Mouse (Mus musculus) C2C12 (cell line): ENCODE data around the gene Tnfaip8l2. TPM values are rescaled to one million over a fixed set of nuclear protein-coding genes. Genes with fewer than 3 reads are reported as not detected.

ENCODE experiments used
- H3K27me3 ChIP-seq: one replicate; pipeline ENCODE4 v1.6.1; 2011; ENCODE audit not compliant: control insufficient read depth, insufficient read depth, insufficient read length
- H3K36me3 ChIP-seq: one replicate; pipeline ENCODE4 v1.6.1; 2011; ENCODE audit not compliant: control insufficient read depth, insufficient read depth
- H3K4me3 ChIP-seq: one replicate; pipeline ENCODE4 v1.5.1; 2011; ENCODE audit warnings: mild to moderate bottlenecking, control low read depth; ENCODE audit not compliant: poor library complexity, insufficient read depth, severe bottlenecking
- H3K79me2 ChIP-seq: one replicate; pipeline ENCODE4 v1.6.1; 2011; ENCODE audit not compliant: control insufficient read depth, insufficient read depth
- H3K79me3 ChIP-seq: one replicate; pipeline ENCODE4 v1.6.1; 2011; ENCODE audit warnings: low read depth, control low read depth
- H3ac ChIP-seq: one replicate; pipeline ENCODE3; 2011; ENCODE audit warnings: low read depth; ENCODE audit not compliant: control insufficient read depth, insufficient read length
- CEBPB ChIP-seq: IDR thresholded peaks from one replicate; pipeline ENCODE4 v1.6.1; 2011; ENCODE audit warnings: low read depth, mild to moderate bottlenecking, control low read depth, moderate library complexity
- CTCF ChIP-seq: IDR thresholded peaks from one replicate; pipeline ENCODE4 v1.5.1; 2011; ENCODE audit not compliant: control insufficient read depth, insufficient read depth, insufficient read length
- FOSL1 ChIP-seq: IDR thresholded peaks from one replicate; pipeline ENCODE4 v1.8.0; 2011; ENCODE audit warnings: mild to moderate bottlenecking, low read length; ENCODE audit not compliant: poor library complexity, insufficient read depth, severe bottlenecking
- MAX ChIP-seq: IDR thresholded peaks from one replicate; pipeline ENCODE4 v1.6.1; 2011; ENCODE audit warnings: mild to moderate bottlenecking, control low read depth
- MYOD1 ChIP-seq: IDR thresholded peaks from one replicate; pipeline ENCODE4 v1.6.1; 2011; ENCODE audit warnings: low read depth; ENCODE audit not compliant: control insufficient read depth, insufficient read length
- MYOG ChIP-seq: IDR thresholded peaks from one replicate; pipeline ENCODE4 v1.6.1; 2011; ENCODE audit not compliant: control insufficient read depth, insufficient read length; ENCODE audit errors: extremely low read depth
- USF1 ChIP-seq: IDR thresholded peaks from one replicate; pipeline ENCODE4 v1.6.1; 2011; ENCODE audit warnings: low read depth, mild to moderate bottlenecking, control low read depth, moderate library complexity
- microRNA-seq: library from miRNA; unstranded; fragments of <30 nt; microRNA quantifications from one replicate; pipeline ENCODE4, GENCODE M21; 2019; ENCODE audit warnings: borderline microRNAs expressed
- polyA plus RNA-seq: library from polyadenylated mRNA; unstranded; fragments of >200 nt; fragmentation: generic; extraction: Trizol; gene quantifications from one replicate; pipeline ENCODE4 v1.2.1, GENCODE M21; 2012; ENCODE audit warnings: missing spikeins

Gene Tnfaip8l2
- polyA plus RNA-seq, 1 experiment, result 0.21 TPM

GRCm38 (mm10) chr3:95105121-95105520, 37.0 kb downstream of the Tnfaip8l2 start:
- Histone ChIP-seq H3K79me2 (peaks cover 65% of the 10 kb centered on the region), H3K4me3 (peak overlapping the region; percentile 97), H3K79me3 (peaks cover 58% of the 10 kb centered on the region), H3K36me3 (peaks cover 15% of the 10 kb centered on the region), H3ac (peak overlapping the region; percentile 30), H3K27me3 (no peaks in the 10 kb centered on the region)
- TF ChIP-seq MYOG, result no peak
- no peak for TF ChIP-seq CTCF
- peak; percentile 61 for TF ChIP-seq CEBPB

GRCm38 (mm10) chr3:95100854-95101253, 41.3 kb downstream of the Tnfaip8l2 start:
- Histone ChIP-seq H3ac (no peak overlapping the region), H3K4me3 (no peak overlapping the region), H3K79me3 (peaks cover 74% of the 10 kb centered on the region), H3K36me3 (peaks cover 15% of the 10 kb centered on the region), H3K27me3 (no peaks in the 10 kb centered on the region), H3K79me2 (peaks cover 94% of the 10 kb centered on the region)
- no peak for TF ChIP-seq USF1
- no peak for TF ChIP-seq FOSL1
- TF ChIP-seq CEBPB, result no peak
- no peak for TF ChIP-seq MYOG
- TF ChIP-seq MAX, result no peak
- no peak for TF ChIP-seq MYOD1
- TF ChIP-seq CTCF, result no peak

Small RNA genes within 50 kb of the gene (microRNA-seq; reads per million reads assigned to microRNA genes)
- gene Mir8099-1, result not detected

Other genes starting within 250 kb of the Tnfaip8l2 start
- 0.16 TPM for gene Selenbp1, start 209.3 kb downstream of the Tnfaip8l2 start, polyA plus RNA-seq
- gene Rfx5, start 188.3 kb downstream of the Tnfaip8l2 start, polyA plus RNA-seq, result 3.0 TPM
- 33.2 TPM for gene Pi4kb, start 167.6 kb downstream of the Tnfaip8l2 start, polyA plus RNA-seq
- gene Zfp687, start 126.9 kb downstream of the Tnfaip8l2 start, polyA plus RNA-seq, result 15.3 TPM
- 264 TPM for gene Psmd4, start 99.7 kb downstream of the Tnfaip8l2 start, polyA plus RNA-seq
- 21.2 TPM for gene Pip5k1a, start 35.4 kb downstream of the Tnfaip8l2 start, polyA plus RNA-seq
- gene Vps72, start 31.3 kb downstream of the Tnfaip8l2 start, polyA plus RNA-seq, result 83.4 TPM
- gene Tmod4, start 17.9 kb downstream of the Tnfaip8l2 start, polyA plus RNA-seq, result 0.23 TPM
- gene Scnm1, start 8.3 kb downstream of the Tnfaip8l2 start, polyA plus RNA-seq, result 22.2 TPM
- 3.4 TPM for gene Lysmd1, start 8.3 kb downstream of the Tnfaip8l2 start, polyA plus RNA-seq
- 5.4 TPM for gene Sema6c, start 18.1 kb upstream of the Tnfaip8l2 start, polyA plus RNA-seq
- 5.7 TPM for gene Gabpb2, start 75.6 kb upstream of the Tnfaip8l2 start, polyA plus RNA-seq
- 80.9 TPM for gene Cdc42se1, start 86.4 kb upstream of the Tnfaip8l2 start, polyA plus RNA-seq
- 19.6 TPM for gene Mllt11, start 89.8 kb upstream of the Tnfaip8l2 start, polyA plus RNA-seq
- gene Gm128, start 99.2 kb upstream of the Tnfaip8l2 start, polyA plus RNA-seq, result 0.11 TPM
- 0.34 TPM for gene Bnipl, start 108.8 kb upstream of the Tnfaip8l2 start, polyA plus RNA-seq
- gene Mindy1, start 139.0 kb upstream of the Tnfaip8l2 start, polyA plus RNA-seq, result 43.6 TPM
- 16.1 TPM for gene Prune1, start 139.7 kb upstream of the Tnfaip8l2 start, polyA plus RNA-seq
- 1.6 TPM for gene Anxa9, start 164.8 kb upstream of the Tnfaip8l2 start, polyA plus RNA-seq
- 146 TPM for gene Cers2, start 172.4 kb upstream of the Tnfaip8l2 start, polyA plus RNA-seq
- 15.6 TPM for gene Setdb1, start 214.8 kb upstream of the Tnfaip8l2 start, polyA plus RNA-seq